Mouse (Mus musculus) bone marrow macrophage, adult 2 months (primary cell): Measurements from ENCODE around the gene Clec3a.

Experiments
- CTCF ChIP-seq: IDR thresholded peaks from 2 replicates; pipeline ENCODE4 v1.5.1; 2012; ENCODE audit warnings: low read depth, mild to moderate bottlenecking, low read length, moderate library complexity
- POLR2A ChIP-seq: IDR thresholded peaks from 2 replicates; pipeline ENCODE4 v1.6.1; 2012; ENCODE audit warnings: mild to moderate bottlenecking, low read depth, low read length, borderline replicate concordance

GRCm38 (mm10) chr8:114438236-114438635, 20.4 kb downstream of the Clec3a start:
- TF ChIP-seq CTCF (peak; percentile 86), POLR2A (no peak)
